Mouse (Mus musculus) left cerebral cortex, adult 11 months (tissue): ENCODE data around the gene 4922502D21Rik.
A peak's percentile ranks its signal among the peaks of the same experiment; 100 is the strongest.
"Not testable (repeated sequence)": the region's sequence is repeated elsewhere in the genome, so short reads cannot be mapped to it uniquely, and the experiment has no call there.

Experiments
- DNase-seq: peaks from one replicate; pipeline ENCODE4 v3.0.0; 2022; ENCODE audit warnings: low spot score

The 4922502D21Rik gene

DNA sequence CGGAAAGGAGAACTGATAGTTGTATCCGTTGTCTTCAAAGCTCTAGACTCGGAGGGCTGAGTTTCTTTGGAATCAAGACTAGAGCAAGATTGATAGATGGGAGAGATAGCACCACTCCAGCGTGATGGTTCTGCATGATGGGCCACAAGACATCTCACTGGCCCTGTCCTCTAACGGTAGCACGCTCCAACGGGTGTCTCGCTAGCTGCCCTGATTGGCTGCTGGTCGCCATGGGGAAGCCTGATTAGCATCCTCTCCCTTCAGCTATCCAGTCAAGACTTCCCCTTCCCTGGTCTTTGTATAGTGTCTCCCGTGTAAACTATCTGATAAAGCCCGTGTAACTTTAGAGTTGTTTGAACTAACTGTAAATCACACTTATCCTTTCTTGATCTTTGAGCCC, at the start of gene 4922502D21Rik:
4922502D21Rik (minus strand) TSS at position 187 of the 400 bp plus-strand sequence.
- no peak for DNase-seq

DNA sequence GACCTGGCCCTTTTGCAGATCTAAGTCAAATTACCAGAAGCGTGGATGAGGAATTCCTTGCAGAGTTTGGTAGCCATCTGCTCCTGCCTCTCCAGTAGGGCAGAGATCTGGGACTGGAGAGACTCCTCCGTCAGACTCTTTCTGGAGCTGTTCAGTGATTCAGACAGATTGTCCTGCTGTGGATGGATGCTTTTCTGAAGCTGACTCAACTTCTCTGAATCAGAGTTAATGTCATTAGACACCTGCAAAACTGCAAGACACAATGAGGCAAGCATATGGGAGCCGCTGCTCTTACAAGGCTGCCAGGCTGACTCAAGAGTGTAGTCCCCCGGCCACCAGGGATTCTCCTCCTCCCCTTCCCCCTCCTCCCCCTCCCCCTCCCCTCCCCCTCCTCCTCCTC, 48.9 kb upstream of the 4922502D21Rik start:
- DNase-seq: no peak

DNA sequence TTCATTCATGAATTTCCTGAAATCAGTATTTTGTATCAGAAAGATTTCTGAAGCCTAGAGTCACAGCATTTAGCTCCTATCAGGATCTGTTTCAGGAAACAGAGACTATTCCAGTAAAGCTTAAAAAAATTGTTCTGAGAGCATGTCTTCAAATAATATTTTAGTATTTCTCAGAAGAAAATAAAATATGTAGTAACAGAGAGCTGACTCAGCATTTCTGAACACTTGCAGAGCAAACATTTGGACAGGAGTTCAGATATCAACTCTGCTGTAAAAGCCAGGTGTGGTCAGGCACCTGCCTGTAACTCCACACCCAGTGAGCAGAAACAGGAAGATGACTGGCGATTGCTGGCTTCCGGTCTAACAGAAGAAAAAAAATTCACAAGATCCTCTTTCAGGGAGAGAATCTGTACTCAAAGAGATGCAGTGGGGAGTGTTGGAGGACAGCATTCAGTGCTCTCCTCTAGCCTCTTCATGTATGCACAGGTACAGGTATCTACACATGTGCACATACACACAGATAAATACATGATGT, 43.4 kb upstream of the 4922502D21Rik start:
- DNase-seq: no peak

DNA sequence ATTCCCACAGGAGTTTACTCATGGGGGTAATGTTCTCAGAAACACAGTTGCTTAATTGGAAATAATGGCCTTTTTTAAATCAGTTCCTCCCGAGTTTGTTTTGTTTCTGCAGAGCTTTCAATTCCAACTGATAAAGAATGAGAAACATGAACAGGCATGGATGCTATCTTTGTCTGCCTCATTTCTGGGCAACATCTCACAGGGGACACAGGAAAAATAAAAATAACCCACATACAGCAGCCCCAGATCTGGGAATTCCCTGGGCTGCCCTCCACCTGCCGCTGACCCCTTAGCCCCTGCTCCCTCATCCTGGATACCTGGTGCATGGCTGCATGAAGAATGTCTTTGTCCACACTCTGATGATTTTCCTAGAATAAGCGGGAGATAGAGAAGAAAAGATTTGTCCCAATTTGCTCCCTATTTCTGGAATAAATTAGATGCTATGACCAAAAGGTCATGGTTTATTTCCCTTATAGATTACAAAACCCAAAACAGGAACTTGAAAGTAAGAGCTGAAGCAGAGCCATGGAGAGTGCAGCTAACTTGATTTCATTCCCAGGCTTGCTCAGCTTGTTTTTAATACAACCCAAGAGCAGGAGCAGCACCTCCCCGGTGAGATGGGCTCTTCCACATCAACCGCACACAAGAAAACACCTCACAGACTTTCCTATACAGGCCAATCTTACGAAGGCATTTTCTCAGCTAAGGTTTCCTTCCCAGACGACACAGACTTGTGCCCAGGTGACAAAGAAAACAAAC, 38.0 kb upstream of the 4922502D21Rik start:
- no peak for DNase-seq

DNA sequence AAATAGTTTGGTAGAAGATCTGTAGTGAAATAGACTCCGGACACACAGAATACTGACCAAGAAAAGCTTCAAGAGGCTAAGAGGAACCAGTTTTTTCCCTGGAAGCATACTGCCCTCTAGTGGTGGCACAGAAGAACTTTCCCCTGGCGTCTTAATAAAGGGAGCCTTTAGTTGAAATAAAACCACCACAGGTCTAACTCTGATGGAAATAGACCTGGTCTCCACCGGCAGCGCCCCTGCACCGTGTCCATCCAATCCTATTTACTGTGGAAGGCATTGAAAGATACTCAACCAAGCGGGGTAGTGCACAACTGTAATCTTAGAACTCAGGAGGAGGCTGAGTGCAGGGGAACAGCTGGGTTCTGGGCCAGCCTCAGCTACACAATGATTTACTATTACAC, 34.4 kb upstream of the 4922502D21Rik start:
- DNase-seq: no peak

DNA sequence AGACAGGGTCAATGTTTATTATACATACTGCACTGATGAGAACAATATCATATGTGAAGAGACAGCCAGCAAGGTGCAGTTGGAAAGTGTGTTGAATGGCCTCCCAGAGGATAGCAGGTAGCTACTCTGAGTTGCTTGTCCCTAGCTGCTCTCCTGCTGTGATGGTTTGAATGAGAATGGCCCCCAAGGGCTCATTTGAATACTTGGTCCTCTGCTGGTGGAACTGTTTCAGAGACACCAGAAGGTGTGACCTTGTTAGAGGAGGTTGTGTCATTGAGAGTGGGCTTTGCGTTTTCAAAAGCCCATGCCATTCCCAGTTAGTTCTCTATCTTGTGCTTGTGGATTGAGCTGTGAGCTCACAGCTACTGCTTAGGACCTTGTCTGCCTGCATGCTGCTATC, 32.3 kb upstream of the 4922502D21Rik start:
- no peak for DNase-seq

DNA sequence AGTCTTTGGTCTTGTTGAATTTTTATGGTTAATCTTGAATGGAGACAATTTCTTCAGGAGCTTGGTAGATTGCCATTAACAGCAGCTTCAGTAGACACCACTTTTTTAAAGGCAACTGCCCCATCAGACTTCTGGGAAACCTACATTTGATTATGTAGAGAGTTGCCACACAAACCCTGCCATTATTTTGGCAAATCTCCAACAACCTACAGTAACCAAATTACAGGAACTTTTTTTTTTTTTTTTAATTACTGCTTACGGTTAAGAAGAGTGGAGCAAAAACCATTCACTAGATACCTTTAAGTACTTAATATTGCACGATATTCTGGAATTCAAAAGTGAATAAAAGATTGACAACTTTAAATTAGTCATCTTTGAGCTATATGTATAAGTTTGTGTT, 27.9 kb upstream of the 4922502D21Rik start:
- no peak for DNase-seq

DNA sequence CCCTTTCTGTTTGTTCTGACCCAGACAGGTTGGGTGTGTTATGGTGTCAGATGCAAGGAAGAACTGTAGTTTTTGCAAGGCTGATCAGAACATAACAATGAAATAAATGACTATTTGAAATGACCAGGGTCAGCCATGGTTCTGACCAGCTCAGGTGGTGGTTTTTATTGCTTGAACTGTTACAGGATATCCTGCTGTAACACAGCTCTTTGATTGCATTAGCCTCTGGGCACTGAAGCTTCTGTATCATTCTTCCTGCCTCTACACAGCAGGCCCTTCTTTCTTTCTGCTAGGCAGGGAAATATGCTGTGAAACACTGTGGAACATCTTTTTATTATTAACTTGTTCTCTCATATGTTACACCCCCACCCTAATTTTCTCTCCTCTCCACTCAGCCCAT, 24.8 kb upstream of the 4922502D21Rik start:
- no peak for DNase-seq

DNA sequence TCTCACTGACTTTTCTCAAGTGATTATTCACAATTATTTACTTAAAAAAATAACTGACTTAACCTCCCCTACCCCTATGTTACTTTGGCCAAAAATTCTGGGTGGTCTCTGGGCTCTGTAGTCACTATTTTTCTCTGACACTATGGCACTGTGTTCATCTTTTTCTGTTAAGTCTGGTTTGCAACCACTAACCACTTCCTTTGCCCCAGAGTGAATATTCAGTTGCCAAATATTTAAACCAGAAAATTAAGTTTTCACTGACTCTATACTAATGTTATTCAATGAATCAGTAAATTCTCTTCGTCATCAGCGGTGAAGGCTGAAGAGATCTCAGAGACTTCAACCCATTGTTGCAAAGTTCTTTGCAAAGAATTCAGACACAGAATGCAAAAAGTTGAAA, 24.2 kb upstream of the 4922502D21Rik start:
- no peak for DNase-seq

DNA sequence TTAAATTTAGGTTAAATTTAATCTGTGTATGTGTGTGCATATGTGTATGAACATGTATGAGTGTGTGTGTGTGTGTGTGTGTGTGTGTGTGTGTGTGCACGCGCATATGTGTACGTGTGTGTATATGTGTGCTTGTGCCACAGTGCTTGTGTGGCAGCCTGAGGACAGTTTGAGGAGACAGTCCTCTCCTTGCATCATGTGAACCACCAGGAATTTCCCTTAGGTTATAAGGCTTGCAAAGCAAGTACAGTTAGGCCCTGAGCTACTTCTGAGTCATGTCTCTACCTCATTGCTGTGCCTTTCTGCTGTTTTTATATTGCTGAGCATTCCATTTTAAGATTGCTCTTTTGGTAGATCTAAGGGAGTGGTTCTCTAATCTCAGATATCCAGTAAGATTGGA, 19.5 kb upstream of the 4922502D21Rik start:
- DNase-seq: no peak

DNA sequence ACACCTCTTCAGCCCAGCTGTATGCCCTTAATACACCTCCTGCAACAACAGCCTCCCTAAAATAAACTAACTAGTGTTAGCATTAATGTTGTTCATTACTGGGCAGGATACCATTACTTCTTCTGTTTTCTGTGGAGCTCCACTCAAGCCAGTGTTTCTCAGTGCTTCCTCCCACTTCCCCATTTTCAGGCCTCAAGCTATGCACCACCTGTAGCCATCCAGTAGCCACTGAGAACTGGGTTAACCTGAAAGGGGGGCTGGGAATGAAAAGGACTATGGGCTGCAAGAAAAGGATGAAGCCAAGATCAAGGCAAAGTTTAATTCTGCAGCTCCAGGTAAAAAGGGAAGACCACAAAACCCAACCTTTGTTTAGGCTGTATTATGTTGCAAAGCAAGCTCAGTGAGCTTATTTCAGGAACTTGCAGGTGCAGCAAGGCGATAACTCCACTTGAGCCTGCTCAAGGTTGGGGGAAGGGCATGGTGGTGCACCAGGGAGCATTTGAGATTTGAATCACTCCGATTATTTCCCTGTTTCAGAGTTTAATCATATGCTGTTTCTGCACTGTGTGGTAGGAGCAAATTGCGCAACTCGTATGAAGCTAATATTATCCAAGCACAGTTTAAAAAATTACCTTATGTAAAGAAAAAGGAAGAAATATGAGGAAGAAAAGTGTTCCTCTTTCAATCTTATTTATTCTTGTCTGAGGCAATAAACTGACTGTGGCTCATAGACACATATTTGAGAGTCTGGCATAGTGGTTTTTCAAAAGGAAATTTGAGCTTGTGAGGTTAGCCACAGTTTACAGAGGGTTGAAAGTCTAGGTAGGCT, 18.1 kb upstream of the 4922502D21Rik start:
- no peak for DNase-seq

DNA sequence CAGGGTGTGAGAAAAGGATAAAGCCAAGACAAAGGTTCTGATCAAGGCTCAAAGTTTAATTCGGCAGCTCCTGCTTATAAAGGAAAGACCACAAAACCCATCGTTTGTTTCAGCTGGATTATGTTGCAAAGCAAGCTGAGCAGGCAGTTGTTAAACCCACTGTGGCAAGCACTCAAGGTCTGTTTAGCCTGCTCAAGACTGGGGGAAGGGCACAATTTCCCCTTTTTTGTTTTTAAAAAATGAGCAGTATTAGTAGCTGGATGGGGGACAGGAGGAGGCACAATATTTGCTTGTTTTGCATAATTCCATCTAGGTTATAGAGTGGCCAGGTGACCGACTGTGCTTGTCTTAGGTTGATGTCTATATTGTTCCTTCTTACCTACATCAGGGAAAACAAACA, 12.8 kb upstream of the 4922502D21Rik start:
- DNase-seq: no peak

DNA sequence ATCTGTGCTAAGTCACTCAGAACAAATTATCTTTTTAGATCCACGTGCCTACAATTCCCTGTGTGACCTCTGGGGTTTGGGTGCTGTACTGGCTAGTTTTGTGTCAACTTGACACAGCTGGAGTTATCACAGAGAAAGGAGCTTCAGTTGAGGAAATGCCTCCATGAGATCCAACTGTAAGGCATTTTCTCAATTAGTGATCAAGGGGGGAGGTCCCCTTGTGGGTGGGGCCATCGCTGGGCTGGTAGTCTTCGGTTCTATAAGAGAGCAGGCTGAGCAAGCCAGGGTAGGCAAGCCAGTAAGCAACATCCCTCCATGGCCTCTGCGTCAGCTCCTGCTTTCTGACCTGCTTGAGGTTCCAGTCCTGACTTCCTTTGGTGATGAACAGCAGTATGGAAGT, 10.8 kb upstream of the 4922502D21Rik start, which contains the start of gene Clec12a:
Clec12a (plus strand) TSS at position 301 of the 400 bp plus-strand sequence.
- not testable (repeated sequence) for DNase-seq

DNA sequence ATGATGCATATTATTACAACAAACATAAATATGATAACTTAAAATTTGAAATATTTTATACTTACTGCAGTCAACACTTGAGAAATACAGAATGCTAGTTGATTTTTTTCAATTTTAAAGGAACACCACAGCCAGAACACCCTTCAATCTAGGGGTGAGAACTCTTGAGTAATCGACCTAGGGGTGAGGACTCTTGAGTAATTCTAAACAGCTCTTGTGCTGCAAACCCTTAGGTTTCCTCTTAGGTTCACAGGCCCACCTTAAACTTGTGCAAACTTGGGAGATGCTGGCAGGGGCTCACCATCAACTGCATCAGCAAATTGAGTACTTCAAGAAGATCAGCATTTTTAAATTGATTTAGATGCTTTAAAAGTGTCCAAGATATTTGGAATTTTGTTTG, 6.2 kb upstream of the 4922502D21Rik start:
- no peak for DNase-seq

DNA sequence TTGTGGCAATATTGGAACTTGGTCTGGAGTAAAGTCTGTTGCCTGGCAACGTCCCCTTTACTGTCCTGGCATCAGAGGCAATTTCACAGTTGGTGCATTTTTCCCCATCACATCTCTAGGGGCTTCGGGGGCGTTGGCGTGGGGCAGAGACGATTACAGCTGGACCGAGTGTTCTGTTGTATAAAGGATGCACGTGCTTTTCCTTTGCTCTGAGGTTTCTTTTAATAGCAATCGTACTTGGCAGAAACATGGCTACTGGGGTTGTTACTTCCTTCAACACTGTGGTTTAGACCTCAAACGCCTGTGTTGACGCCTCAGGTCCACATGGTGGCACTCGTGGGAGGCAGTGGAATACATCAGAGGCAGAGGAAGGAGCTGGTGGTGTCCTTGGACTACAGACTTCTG, 2.1 kb upstream of the 4922502D21Rik start:
- peak; percentile 24 for DNase-seq

DNA sequence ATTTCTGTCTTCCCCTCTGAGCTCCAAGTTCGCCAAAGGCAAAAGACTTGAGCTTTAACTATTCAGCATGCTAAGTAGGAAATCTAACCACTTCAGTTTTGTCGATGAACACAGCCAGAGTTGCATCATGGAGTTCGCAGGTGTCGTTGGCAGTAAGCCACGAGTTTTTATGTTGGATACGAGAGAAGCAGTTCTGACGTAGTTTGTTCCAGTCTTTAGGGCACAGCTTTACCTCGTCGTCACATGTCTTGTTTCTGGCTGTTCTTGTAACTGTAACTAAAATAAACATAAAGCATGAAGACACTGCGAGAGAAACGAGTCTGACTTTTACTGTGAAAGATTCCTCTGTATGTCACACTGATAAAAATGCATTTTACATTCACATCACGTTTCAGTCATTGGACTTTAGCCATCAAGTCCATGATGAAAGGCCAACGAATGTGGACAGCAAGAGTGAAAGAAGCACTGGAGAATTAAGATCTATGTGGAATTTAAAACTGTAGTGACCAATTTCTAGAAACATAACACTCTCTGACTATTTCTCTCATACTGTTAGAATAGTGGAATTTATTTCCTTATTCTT, 4.9 kb downstream of the 4922502D21Rik start:
- no peak for DNase-seq

DNA sequence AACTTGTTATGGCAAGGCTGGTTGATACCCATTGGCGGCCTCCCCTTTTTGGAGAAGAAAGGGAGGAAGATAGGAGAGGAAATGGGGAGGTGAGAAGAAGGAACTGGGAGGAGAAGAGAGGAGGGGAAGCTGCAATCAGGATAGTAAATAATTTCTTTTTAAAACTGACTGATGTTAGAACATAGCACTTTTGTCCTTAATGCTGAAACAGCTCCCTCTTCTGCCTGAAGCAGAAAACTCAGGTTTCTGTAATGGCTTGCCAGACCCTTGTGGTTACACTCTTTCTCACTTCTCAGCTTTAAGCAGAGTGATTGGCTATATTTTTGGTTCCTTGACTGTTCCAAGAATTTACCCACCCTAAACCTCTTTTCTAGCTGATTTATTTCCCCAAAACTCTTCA, 5.6 kb downstream of the 4922502D21Rik start:
- DNase-seq: no peak

DNA sequence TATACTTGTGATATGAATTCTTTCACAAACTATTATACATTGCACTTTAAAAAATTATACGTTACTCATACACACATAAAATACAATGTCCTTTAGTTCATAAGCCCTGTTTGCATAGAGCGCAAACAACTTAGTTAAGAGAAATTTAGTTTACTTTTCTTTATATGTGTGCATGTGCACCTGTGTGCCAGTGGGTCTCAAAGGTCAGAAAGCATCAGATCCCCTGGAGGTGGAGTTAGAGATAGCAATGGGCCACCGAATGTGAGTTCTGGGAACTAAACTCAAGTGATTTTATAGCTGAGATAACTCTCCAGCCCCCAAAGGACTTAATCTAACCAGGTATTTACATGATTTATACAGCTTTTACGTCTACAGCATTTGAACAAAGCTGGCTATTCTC, 12.3 kb downstream of the 4922502D21Rik start:
- DNase-seq: no peak

DNA sequence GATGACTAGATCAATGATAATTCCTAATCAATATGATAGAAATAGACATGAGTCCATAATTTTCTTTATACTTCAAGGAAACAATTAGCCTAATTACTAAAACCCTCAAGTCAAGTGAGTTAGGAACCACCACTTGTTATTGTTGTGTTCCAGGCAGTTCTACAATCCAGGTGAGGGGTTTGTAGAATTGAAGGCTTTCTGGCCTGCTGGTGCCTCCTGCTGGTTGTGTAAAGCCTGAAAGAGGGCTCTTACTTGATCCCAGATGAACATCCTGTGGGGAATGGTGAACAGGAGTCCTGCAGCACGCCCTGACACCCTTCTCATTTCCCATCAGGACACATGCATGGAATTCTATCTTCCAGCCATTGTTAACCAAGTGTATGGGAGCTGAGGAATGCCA, 13.2 kb downstream of the 4922502D21Rik start:
- DNase-seq: no peak

DNA sequence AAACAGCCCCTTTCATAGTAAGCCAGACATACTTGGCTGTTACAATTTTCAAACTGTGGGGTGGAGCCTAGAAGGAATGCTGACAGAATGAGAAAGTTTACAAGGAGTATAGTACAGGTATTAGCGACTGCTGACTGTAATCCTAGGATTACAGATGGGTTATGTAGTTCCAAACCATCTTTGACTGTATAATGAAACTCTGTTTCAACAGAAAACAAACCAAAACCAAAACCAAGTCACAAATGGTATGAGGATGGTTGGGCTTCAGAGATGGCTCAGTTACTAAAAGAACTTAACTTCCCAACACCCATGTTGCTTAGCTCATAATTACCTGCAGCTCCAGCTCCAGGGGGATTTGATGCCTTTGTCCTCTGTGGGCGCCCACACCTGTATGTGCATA, 15.1 kb downstream of the 4922502D21Rik start:
- no peak for DNase-seq

DNA sequence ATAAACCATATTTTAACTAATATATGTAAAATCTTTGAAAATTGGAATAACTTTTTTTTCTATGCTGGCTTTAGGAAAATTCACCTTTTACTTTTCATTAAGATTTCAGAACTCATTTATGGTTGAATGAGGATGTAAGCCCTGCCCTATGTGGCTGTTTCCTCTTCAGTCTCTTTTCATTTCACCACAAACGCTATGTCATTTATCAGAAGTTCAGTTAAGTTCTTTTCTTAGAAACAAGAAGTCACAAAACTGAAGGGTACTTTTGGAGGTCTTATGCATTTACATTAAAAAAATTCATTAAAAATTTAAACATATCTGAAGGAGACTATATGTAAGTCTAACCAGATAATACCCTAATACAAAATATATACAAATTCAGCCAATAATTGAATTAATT, 15.9 kb downstream of the 4922502D21Rik start:
- DNase-seq: no peak

DNA sequence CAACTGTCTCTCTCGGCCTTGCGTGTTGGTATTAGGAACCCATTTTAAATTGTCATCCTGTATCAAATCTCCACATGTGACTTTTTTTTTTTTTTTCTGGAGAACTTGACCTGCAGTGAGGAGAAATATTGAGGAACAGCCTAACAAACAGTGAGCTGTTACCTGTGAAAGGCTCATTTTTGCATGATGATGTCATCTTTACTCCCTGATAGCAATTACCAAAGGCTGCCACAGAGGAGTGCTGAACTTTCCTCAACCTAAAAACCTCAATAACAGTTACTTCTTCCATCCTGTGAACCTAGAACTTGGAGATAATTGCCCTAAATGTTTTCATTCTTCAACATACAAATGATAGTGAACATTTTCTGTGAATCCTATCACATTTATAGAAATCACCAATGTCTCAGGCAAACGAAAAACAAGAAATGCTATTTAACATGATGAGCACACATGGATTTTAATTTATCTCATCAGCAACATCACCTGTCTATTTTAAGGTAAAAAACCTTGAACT, 16.9 kb downstream of the 4922502D21Rik start:
- no peak for DNase-seq
